Mouse (Mus musculus): Measurements from ENCODE around the gene Dnah12. TPM values are rescaled to one million over a fixed set of nuclear protein-coding genes. Genes with fewer than 3 reads are reported as not detected.
A peak's percentile ranks its signal among the peaks of the same experiment; 100 is the strongest.

Gene Dnah12
- total and polyA plus RNA-seq, 2 experiments from 2014 or later, result 0.21 to 0.60 TPM

DNA sequence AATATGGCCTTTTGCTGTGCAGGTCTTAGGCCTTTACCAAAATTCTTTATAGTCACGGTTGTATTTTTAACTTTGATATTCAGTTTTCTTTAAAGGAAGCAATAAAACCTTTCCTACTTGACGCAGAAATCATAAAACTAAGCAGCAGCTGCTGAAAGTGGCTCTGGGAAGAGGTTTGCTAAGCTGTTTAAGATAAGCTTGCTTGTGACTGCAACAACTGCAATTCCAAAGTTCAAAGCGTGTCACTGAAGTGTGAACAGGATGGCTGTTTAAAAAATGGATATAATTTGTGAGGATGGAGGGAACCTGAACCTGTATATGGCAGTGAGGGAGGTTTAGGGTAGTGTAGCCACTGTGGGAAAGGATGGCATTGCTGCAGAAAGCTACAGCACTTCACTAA, 31.1 kb upstream of the Dnah12 start:
- ATAC-seq (ENCODE audit: low FRiP score) (no peak), DNase-seq (ENCODE audit: low spot score) (no peak)
- TF ChIP-seq CTCF (IDR thresholded peaks at IDR 0.05), result no peak
- Histone ChIP-seq H3K4me2 (ENCODE audit: low read depth, low read length, poor library complexity, severe bottlenecking) (no peak overlapping the region), H3K9me3 (ENCODE audit: low read length) (no peaks in the 10 kb centered on the region), H3K4me1 (ENCODE audit: insufficient read depth, low read length) (no peaks in the 10 kb centered on the region), H3K36me3 (ENCODE audit: insufficient read depth, low read length) (peaks cover 19% of the 10 kb centered on the region), H3K27me3 (ENCODE audit: insufficient read depth, low read length) (no peaks in the 10 kb centered on the region), H3K9ac (replicated peaks; ENCODE audit: low read length, poor library complexity, severe bottlenecking) (no peak overlapping the region), H3K27ac (ENCODE audit: low read depth, low read length) (no peak overlapping the region), H3K4me3 (ENCODE audit: low read depth, low read length) (no peak overlapping the region)
- WGBS, result 92% methylated on average over 3 of the region's 3 CpGs

DNA sequence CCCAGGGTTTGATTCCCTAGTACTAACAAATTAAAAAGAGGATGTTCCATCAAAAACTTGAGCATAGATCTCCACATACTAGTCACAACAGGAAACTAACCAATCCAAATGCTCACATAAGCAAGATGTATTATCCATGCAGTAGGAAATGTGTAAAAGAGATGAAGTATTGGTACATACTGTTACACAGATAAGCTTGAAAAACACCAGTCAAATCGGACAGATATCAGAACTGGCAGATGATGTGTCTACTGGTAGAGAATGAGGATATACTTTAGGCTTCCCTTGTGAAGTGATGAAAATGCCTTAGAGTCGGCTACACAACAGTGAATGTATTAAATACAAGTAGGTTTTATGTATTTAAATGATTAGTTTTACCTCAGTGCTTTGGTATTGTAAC, 30.6 kb upstream of the Dnah12 start:
- WGBS, result 87% methylated on average over 2 of the region's 2 CpGs
- TF ChIP-seq CTCF (IDR thresholded peaks at IDR 0.05), result no peak
- no peak overlapping the region for H3K27ac ChIP-seq (ENCODE audit: low read depth, low read length)
- no peaks in the 10 kb centered on the region for H3K9me3 ChIP-seq (ENCODE audit: low read length)
- H3K4me1 ChIP-seq (ENCODE audit: insufficient read depth, low read length), result no peaks in the 10 kb centered on the region
- H3K9ac ChIP-seq (replicated peaks; ENCODE audit: low read length, poor library complexity, severe bottlenecking), result no peak overlapping the region
- no peaks in the 10 kb centered on the region for H3K27me3 ChIP-seq (ENCODE audit: insufficient read depth, low read length)
- H3K4me2 ChIP-seq (ENCODE audit: low read depth, low read length, poor library complexity, severe bottlenecking), result no peak overlapping the region
- H3K36me3 ChIP-seq (ENCODE audit: insufficient read depth, low read length), result peaks cover 15% of the 10 kb centered on the region
- no peak overlapping the region for H3K4me3 ChIP-seq (ENCODE audit: low read depth, low read length)
- DNase-seq (ENCODE audit: low spot score) (no peak), ATAC-seq (ENCODE audit: low FRiP score) (no peak)

DNA sequence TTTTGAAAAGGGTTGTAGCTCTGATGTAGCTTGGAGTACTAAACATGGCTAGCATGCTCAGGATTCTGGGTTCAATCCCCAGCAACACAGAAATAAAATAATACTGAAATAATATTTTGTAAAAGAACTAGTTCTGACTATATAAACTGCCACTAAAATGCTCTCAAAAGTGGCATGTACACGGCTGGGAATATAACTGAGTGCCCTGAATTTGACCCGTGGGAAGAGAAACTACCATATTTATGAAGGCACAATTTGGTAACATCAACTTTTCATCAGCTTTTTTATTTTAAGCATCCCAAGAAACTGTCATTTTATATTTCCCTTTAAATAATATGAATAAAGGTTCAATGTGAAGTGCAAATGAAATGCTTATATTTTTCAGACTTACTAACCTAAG, 29.2 kb upstream of the Dnah12 start:
- no peak for DNase-seq (ENCODE audit: low spot score)
- peaks cover 15% of the 10 kb centered on the region for H3K36me3 ChIP-seq (ENCODE audit: insufficient read depth, low read length)
- no peaks in the 10 kb centered on the region for H3K27me3 ChIP-seq (ENCODE audit: insufficient read depth, low read length)
- H3K9ac ChIP-seq (replicated peaks; ENCODE audit: low read length, poor library complexity, severe bottlenecking), result no peak overlapping the region
- H3K9me3 ChIP-seq (ENCODE audit: low read length), result no peaks in the 10 kb centered on the region
- WGBS, result 93% methylated on average over 2 of the region's 2 CpGs
- 0 out of 2 replicates have a peak, but pooled peaks cover 5% of the 10 kb centered on the region for H3K4me1 ChIP-seq (ENCODE audit: insufficient read depth, low read length)
- TF ChIP-seq CTCF (IDR thresholded peaks at IDR 0.05), result no peak
- H3K4me2 ChIP-seq (ENCODE audit: low read depth, low read length, poor library complexity, severe bottlenecking), result no peak overlapping the region
- no peak overlapping the region for H3K27ac ChIP-seq (ENCODE audit: low read depth, low read length)
- no peak overlapping the region for H3K4me3 ChIP-seq (ENCODE audit: low read depth, low read length)
- no peak for ATAC-seq (ENCODE audit: low FRiP score)

DNA sequence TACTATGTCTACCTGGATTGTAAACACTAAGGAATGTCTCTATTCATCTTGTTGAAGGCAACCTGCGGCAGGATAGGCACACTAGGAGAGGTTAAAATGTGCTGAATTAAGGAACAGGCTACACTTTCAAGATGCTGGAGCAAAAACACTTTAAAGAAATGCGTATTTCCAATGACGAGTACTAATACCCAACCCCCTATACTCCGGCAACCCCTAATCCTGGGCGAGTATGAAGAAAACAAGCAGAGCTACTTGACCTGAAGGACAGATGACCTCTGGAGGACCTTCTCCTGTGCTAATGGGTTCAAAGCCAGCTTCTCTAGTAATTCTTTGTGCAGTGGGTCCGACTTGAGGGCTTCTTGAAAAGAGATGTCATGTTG, 25.1 kb upstream of the Dnah12 start:
- Histone ChIP-seq H3K4me3 (ENCODE audit: low read depth, low read length) (peak overlapping the region; percentile 95), H3K27ac (ENCODE audit: low read depth, low read length) (0 out of 2 replicates have a peak overlapping the region, but pooled peaks have one; percentile 87), H3K27me3 (ENCODE audit: insufficient read depth, low read length) (no peaks in the 10 kb centered on the region), H3K4me1 (ENCODE audit: insufficient read depth, low read length) (0 out of 2 replicates have a peak, but pooled peaks cover 5% of the 10 kb centered on the region), H3K4me2 (ENCODE audit: low read depth, low read length, poor library complexity, severe bottlenecking) (peak overlapping the region; percentile 85), H3K9me3 (ENCODE audit: low read length) (no peaks in the 10 kb centered on the region), H3K9ac (replicated peaks; ENCODE audit: low read length, poor library complexity, severe bottlenecking) (peak overlapping the region; percentile 84), H3K36me3 (ENCODE audit: insufficient read depth, low read length) (peaks cover 9% of the 10 kb centered on the region)
- ATAC-seq (ENCODE audit: low FRiP score) (no peak), DNase-seq (ENCODE audit: low spot score) (no peak)
- TF ChIP-seq CTCF (IDR thresholded peaks at IDR 0.05), result no peak
- 27% methylated on average over 6 of the region's 6 CpGs for WGBS

DNA sequence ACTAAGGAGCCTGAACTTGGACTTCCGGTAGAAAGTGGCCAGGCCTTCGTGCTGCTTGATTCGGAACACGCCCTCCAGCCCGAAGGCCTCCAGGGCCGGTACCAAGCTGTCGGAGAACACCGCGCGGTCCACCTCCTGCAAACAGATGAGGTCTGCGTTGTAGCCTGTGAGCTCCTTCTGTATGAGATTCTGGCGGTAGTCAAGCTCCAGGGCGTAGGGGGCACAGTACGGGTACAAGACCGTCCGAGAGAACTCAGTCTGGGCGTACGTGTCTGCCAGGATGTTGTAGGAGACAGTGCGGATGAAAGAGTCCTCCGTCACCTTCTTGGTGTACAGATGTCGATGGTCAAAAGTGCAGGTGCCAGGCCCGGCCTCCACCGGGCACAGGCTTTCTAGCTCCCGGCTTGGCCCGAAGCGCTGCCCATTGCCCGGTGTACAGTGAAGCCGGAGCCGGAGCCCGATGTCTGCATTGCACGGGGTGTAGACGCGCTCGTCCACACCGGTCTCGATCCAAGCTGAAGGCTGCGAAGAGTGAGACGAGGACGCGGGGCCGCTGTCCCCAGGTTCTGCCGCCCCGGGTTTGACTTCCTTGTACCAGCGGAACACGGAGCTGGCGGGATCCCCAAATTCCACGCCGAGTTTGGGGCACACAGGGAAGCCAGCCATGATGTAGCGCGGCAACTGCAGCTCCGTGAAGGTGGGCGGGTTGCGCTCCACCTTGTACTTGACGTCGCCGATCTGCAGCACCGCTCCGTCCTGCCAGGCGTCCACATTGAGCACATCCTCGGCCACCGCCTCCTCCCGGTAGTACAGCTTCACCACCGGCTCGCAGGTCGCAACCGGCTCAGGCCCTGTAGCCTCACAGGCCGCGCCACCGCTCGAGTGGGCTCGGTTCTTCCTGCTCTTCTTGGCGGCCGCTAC, 24.4 kb upstream of the Dnah12 start:
- TF ChIP-seq CTCF (IDR thresholded peaks at IDR 0.05), result peak; percentile 31; the same call in 1 of the 2 replicates
- WGBS, result 1% methylated on average over 73 of the region's 73 CpGs
- no peaks in the 10 kb centered on the region for H3K27me3 ChIP-seq (ENCODE audit: insufficient read depth, low read length)
- no peaks in the 10 kb centered on the region for H3K9me3 ChIP-seq (ENCODE audit: low read length)
- H3K4me2 ChIP-seq (ENCODE audit: low read depth, low read length, poor library complexity, severe bottlenecking), result peak overlapping the region; percentile 85
- 0 out of 2 replicates have a peak, but pooled peaks cover 5% of the 10 kb centered on the region for H3K4me1 ChIP-seq (ENCODE audit: insufficient read depth, low read length)
- peak overlapping the region; percentile 84 for H3K9ac ChIP-seq (replicated peaks; ENCODE audit: low read length, poor library complexity, severe bottlenecking)
- ATAC-seq (ENCODE audit: low FRiP score) (peak; percentile 59), DNase-seq (ENCODE audit: low spot score) (no peak)
- peaks cover 9% of the 10 kb centered on the region for H3K36me3 ChIP-seq (ENCODE audit: insufficient read depth, low read length)
- H3K27ac ChIP-seq (ENCODE audit: low read depth, low read length), result peak overlapping the region; percentile 87
- peak overlapping the region; percentile 95 for H3K4me3 ChIP-seq (ENCODE audit: low read depth, low read length)
